Mouse (Mus musculus): Measurements from ENCODE around the gene Cdk12. TPM values are rescaled to one million over a fixed set of nuclear protein-coding genes. Genes with fewer than 3 reads are reported as not detected.

Cdk12 gene
- polyA plus RNA-seq, 1 experiment from 2014 or later = 7.7 TPM

DNA sequence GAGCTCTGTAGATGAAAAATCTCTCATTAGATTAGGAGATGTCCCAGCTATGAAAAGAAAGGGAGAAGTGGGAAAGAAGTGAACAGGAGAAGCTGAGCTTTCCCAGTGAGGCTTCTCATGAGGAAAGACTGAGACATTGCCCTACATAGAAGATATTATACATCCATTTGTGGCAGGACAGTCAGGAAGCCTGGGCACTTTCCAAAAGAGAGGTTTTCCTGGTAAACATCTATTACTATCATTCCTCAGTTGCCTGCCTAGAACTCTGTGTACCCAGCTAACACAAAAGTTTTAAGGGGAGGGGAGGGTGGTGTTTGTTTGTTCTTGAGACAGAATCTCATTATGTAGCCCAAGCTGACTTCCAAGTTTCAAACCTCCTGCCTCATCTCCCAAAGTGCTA, 67.6 kb downstream of the Cdk12 start:
- no peak for ATAC-seq (ENCODE audit: insufficient read depth, low FRiP score)
- Histone ChIP-seq H3K36me3 (ENCODE audit: control insufficient read depth, insufficient read depth, low read length) (peaks cover 8% of the 10 kb centered on the region; the same call in 1 of the 2 replicates), H3K27me3 (ENCODE audit: control insufficient read depth, insufficient read depth, low read length) (no peaks in the 10 kb centered on the region), H3K27ac (ENCODE audit: low read length) (no peak overlapping the region), H3K4me2 (ENCODE audit: low read depth, low read length) (no peak overlapping the region), H3K4me3 (replicated peaks; ENCODE audit: low read length) (no peak overlapping the region), H3K9ac (ENCODE audit: low read length) (no peak overlapping the region), H3K4me1 (ENCODE audit: control insufficient read depth, insufficient read depth, low read length) (no peaks in the 10 kb centered on the region), H3K9me3 (replicated peaks; ENCODE audit: control insufficient read depth, low read length) (no peaks in the 10 kb centered on the region)

- H3K4me3 ChIP-seq (replicated peaks; ENCODE audit: low read length) = no peak overlapping the region
- no peak overlapping the region for H3K9ac ChIP-seq (ENCODE audit: low read length)
- no peaks in the 10 kb centered on the region for H3K9me3 ChIP-seq (replicated peaks; ENCODE audit: control insufficient read depth, low read length)
- H3K27ac ChIP-seq (ENCODE audit: low read length) = no peak overlapping the region
- ATAC-seq (ENCODE audit: insufficient read depth, low FRiP score) = no peak
- WGBS = 29% methylated on average over 9 of the region's 9 CpGs
- H3K27me3 ChIP-seq (ENCODE audit: control insufficient read depth, insufficient read depth, low read length) = no peaks in the 10 kb centered on the region
- no peak overlapping the region for H3K4me2 ChIP-seq (ENCODE audit: low read depth, low read length)
- H3K36me3 ChIP-seq (ENCODE audit: control insufficient read depth, insufficient read depth, low read length) = peaks cover 4% of the 10 kb centered on the region; the same call in 1 of the 2 replicates
- no peaks in the 10 kb centered on the region for H3K4me1 ChIP-seq (ENCODE audit: control insufficient read depth, insufficient read depth, low read length)
These were observed 80.9 kb downstream of the Cdk12 start for GRCm38 (mm10) chr11:98283740-98284139.

GRCm38 (mm10) chr11:98284230-98284629, 81.4 kb downstream of the Cdk12 start:
- peak overlapping the region; percentile 42 for H3K4me2 ChIP-seq (ENCODE audit: low read depth, low read length)
- under 1% methylated on average over 16 of the region's 17 CpGs for WGBS
- H3K27me3 ChIP-seq (ENCODE audit: control insufficient read depth, insufficient read depth, low read length) = no peaks in the 10 kb centered on the region
- H3K36me3 ChIP-seq (ENCODE audit: control insufficient read depth, insufficient read depth, low read length) = peaks cover 4% of the 10 kb centered on the region; the same call in 1 of the 2 replicates
- H3K9ac ChIP-seq (ENCODE audit: low read length) = no peak overlapping the region
- ATAC-seq (ENCODE audit: insufficient read depth, low FRiP score) = no peak
- H3K9me3 ChIP-seq (replicated peaks; ENCODE audit: control insufficient read depth, low read length) = no peaks in the 10 kb centered on the region
- H3K4me3 ChIP-seq (replicated peaks; ENCODE audit: low read length) = 0 out of 2 replicates have a peak overlapping the region, but pooled peaks have one; percentile 25
- no peaks in the 10 kb centered on the region for H3K4me1 ChIP-seq (ENCODE audit: control insufficient read depth, insufficient read depth, low read length)
- H3K27ac ChIP-seq (ENCODE audit: low read length) = no peak overlapping the region

DNA sequence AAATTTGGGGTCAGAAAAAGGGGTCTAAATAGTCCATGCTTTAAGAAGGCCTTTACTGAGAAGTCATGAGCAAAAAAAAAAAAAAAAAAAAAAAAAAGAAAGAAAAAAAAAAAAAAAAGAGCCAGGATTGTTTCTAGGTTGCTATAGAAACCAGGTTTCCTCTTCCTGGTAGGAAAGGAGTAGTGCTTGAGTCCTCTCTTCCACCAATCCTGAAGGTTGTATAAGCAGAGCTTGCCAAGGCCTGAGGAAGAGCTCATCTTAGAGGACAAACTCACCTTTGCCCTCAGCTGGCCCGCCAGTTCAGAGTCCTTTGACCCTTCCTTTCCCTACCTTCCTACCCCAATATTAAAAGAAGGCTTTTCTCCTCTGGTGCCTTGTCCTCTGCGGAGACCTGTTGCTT, 82.5 kb downstream of the Cdk12 start:
- no peaks in the 10 kb centered on the region for H3K36me3 ChIP-seq (ENCODE audit: control insufficient read depth, insufficient read depth, low read length)
- H3K4me1 ChIP-seq (ENCODE audit: control insufficient read depth, insufficient read depth, low read length) = no peaks in the 10 kb centered on the region
- no peak overlapping the region for H3K9ac ChIP-seq (ENCODE audit: low read length)
- no peaks in the 10 kb centered on the region for H3K9me3 ChIP-seq (replicated peaks; ENCODE audit: control insufficient read depth, low read length)
- ATAC-seq (ENCODE audit: insufficient read depth, low FRiP score) = no peak
- H3K27ac ChIP-seq (ENCODE audit: low read length) = no peak overlapping the region
- H3K4me3 ChIP-seq (replicated peaks; ENCODE audit: low read length) = no peak overlapping the region
- no peak overlapping the region for H3K4me2 ChIP-seq (ENCODE audit: low read depth, low read length)
- 44% methylated on average over 2 of the region's 2 CpGs for WGBS
- no peaks in the 10 kb centered on the region for H3K27me3 ChIP-seq (ENCODE audit: control insufficient read depth, insufficient read depth, low read length)

DNA sequence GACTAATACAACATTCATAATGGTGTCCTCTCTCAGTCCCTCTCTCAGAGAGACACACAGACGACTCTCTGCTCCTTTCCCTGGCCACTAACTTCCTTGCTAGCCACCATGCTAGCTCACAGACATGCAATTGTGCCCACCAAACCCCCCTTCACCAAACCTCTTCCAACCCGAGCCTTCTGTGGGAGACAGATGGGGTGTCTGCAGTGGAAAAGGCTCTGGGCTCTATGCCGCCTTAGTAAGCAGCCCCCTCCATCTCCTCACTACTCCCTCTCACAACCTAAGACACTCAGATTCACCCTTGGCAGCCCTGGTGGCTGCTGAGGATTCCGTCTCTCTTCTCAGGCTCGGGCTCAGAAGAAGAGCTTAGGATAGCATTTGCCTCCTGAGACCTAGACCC, 84.7 kb downstream of the Cdk12 start:
- Histone ChIP-seq H3K27me3 (ENCODE audit: control insufficient read depth, insufficient read depth, low read length) (no peaks in the 10 kb centered on the region), H3K9me3 (replicated peaks; ENCODE audit: control insufficient read depth, low read length) (no peaks in the 10 kb centered on the region), H3K4me3 (replicated peaks; ENCODE audit: low read length) (no peak overlapping the region), H3K27ac (ENCODE audit: low read length) (no peak overlapping the region), H3K36me3 (ENCODE audit: control insufficient read depth, insufficient read depth, low read length) (no peaks in the 10 kb centered on the region), H3K4me2 (ENCODE audit: low read depth, low read length) (no peak overlapping the region), H3K9ac (ENCODE audit: low read length) (no peak overlapping the region), H3K4me1 (ENCODE audit: control insufficient read depth, insufficient read depth, low read length) (no peaks in the 10 kb centered on the region)
- 50% methylated on average over 5 of the region's 5 CpGs for WGBS
- ATAC-seq (ENCODE audit: insufficient read depth, low FRiP score) = no peak

GRCm38 (mm10) chr11:98287961-98288360, 85.1 kb downstream of the Cdk12 start:
- no peaks in the 10 kb centered on the region for H3K9me3 ChIP-seq (replicated peaks; ENCODE audit: control insufficient read depth, low read length)
- H3K4me2 ChIP-seq (ENCODE audit: low read depth, low read length) = no peak overlapping the region
- no peak for ATAC-seq (ENCODE audit: insufficient read depth, low FRiP score)
- no peaks in the 10 kb centered on the region for H3K27me3 ChIP-seq (ENCODE audit: control insufficient read depth, insufficient read depth, low read length)
- no peak overlapping the region for H3K27ac ChIP-seq (ENCODE audit: low read length)
- no peaks in the 10 kb centered on the region for H3K36me3 ChIP-seq (ENCODE audit: control insufficient read depth, insufficient read depth, low read length)
- 53% methylated on average over 7 of the region's 7 CpGs for WGBS
- H3K9ac ChIP-seq (ENCODE audit: low read length) = no peak overlapping the region
- H3K4me3 ChIP-seq (replicated peaks; ENCODE audit: low read length) = no peak overlapping the region
- H3K4me1 ChIP-seq (ENCODE audit: control insufficient read depth, insufficient read depth, low read length) = no peaks in the 10 kb centered on the region

- H3K9me3 ChIP-seq (replicated peaks; ENCODE audit: control insufficient read depth, low read length) = no peaks in the 10 kb centered on the region
- H3K4me3 ChIP-seq (replicated peaks; ENCODE audit: low read length) = no peak overlapping the region
- no peaks in the 10 kb centered on the region for H3K27me3 ChIP-seq (ENCODE audit: control insufficient read depth, insufficient read depth, low read length)
- H3K27ac ChIP-seq (ENCODE audit: low read length) = no peak overlapping the region
- peaks cover 3% of the 10 kb centered on the region; the same call in 1 of the 2 replicates for H3K4me1 ChIP-seq (ENCODE audit: control insufficient read depth, insufficient read depth, low read length)
- no peak overlapping the region; the same call in 1 of the 2 replicates for H3K9ac ChIP-seq (ENCODE audit: low read length)
- no peaks in the 10 kb centered on the region for H3K36me3 ChIP-seq (ENCODE audit: control insufficient read depth, insufficient read depth, low read length)
- 44% methylated on average over 13 of the region's 13 CpGs for WGBS
- no peak overlapping the region for H3K4me2 ChIP-seq (ENCODE audit: low read depth, low read length)
- no peak for ATAC-seq (ENCODE audit: insufficient read depth, low FRiP score)
These were observed 87.0 kb downstream of the Cdk12 start for GRCm38 (mm10) chr11:98289873-98290272.

DNA sequence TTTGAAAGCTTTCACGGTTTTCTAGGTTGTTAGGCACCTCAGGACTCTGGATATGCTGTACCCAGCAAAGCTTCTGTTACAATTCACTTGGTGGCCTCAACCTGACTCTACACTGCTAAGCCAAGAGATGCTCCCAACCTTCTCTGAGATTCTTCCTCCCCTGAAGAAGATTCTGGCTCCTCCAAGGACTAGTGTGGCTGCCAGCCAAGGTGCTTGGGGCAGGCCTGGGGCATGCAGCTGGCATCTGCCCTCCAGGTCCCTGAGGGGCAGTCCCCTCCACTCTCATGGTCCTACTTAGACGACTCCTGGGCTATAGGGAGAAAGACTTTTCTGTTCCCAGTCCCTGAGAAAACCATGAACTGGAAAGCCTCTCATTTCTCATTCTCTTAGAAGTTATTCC, 88.0 kb downstream of the Cdk12 start:
- no peak overlapping the region for H3K9ac ChIP-seq (ENCODE audit: low read length)
- no peak overlapping the region for H3K4me2 ChIP-seq (ENCODE audit: low read depth, low read length)
- no peak for ATAC-seq (ENCODE audit: insufficient read depth, low FRiP score)
- no peaks in the 10 kb centered on the region for H3K27me3 ChIP-seq (ENCODE audit: control insufficient read depth, insufficient read depth, low read length)
- no peaks in the 10 kb centered on the region for H3K9me3 ChIP-seq (replicated peaks; ENCODE audit: control insufficient read depth, low read length)
- H3K4me1 ChIP-seq (ENCODE audit: control insufficient read depth, insufficient read depth, low read length) = peaks cover 3% of the 10 kb centered on the region; the same call in 1 of the 2 replicates
- no peak overlapping the region for H3K27ac ChIP-seq (ENCODE audit: low read length)
- WGBS = 65% methylated on average over 2 of the region's 2 CpGs
- H3K36me3 ChIP-seq (ENCODE audit: control insufficient read depth, insufficient read depth, low read length) = no peaks in the 10 kb centered on the region
- H3K4me3 ChIP-seq (replicated peaks; ENCODE audit: low read length) = no peak overlapping the region

DNA sequence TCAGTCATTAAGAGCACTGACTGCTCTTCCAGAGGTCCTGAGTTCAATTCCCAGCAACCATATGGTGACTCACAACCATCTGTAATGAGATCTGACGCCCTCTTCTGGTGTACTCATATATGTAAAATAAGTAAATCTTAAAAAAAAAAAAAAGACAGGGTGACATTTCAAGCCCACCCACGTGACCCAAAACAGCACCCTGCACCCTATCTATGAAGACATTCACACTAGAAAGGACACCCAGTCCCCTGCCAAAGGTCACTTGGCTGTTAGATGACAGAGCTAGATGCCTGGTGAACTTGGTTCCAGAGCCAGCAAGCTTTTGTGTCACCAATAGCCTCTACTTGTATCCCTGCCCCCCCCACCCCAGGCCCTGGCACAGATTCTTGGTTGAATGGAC, 90.2 kb downstream of the Cdk12 start:
- Histone ChIP-seq H3K27ac (ENCODE audit: low read length) (no peak overlapping the region), H3K27me3 (ENCODE audit: control insufficient read depth, insufficient read depth, low read length) (no peaks in the 10 kb centered on the region), H3K4me2 (ENCODE audit: low read depth, low read length) (no peak overlapping the region), H3K4me1 (ENCODE audit: control insufficient read depth, insufficient read depth, low read length) (peaks cover 9% of the 10 kb centered on the region; the same call in 1 of the 2 replicates), H3K4me3 (replicated peaks; ENCODE audit: low read length) (no peak overlapping the region), H3K9ac (ENCODE audit: low read length) (no peak overlapping the region), H3K9me3 (replicated peaks; ENCODE audit: control insufficient read depth, low read length) (no peaks in the 10 kb centered on the region), H3K36me3 (ENCODE audit: control insufficient read depth, insufficient read depth, low read length) (no peaks in the 10 kb centered on the region)
- ATAC-seq (ENCODE audit: insufficient read depth, low FRiP score) = no peak
- 43% methylated on average over 2 of the region's 2 CpGs for WGBS

Data from stomach, embryonic 16.5 days (tissue).